Mouse (Mus musculus) myocyte (in vitro differentiated cells): ENCODE results near the gene Phyhd1.

Experiments
- CEBPB ChIP-seq: IDR thresholded peaks from 2 replicates; pipeline ENCODE4 v1.6.1; 2011; ENCODE audit warnings: mild to moderate bottlenecking, moderate library complexity; ENCODE audit not compliant: poor library complexity, insufficient read depth, severe bottlenecking
- E2F4 ChIP-seq: IDR thresholded peaks from one replicate; pipeline ENCODE4 v1.6.1; 2011; ENCODE audit warnings: mild to moderate bottlenecking, control low read depth, moderate library complexity; ENCODE audit not compliant: insufficient read depth
- MAX ChIP-seq: IDR thresholded peaks from one replicate; pipeline ENCODE4 v1.6.1; 2011; ENCODE audit warnings: low read depth, mild to moderate bottlenecking, control low read depth
- MYOD1 ChIP-seq, 3 experiments: IDR thresholded peaks; one replicate each; pipeline ENCODE4 v1.6.1; 2011; ENCODE audit warnings: control low read depth in 2 of 3, low read depth in 2 of 3, mild to moderate bottlenecking in 2 of 3, moderate library complexity in 1 of 3; ENCODE audit not compliant: insufficient read length in 2 of 3, control insufficient read depth in 1 of 3
- MYOG ChIP-seq, 3 experiments: IDR thresholded peaks; one replicate each; pipeline ENCODE4 v1.6.1; 2011; ENCODE audit warnings: control low read depth in 2 of 3, low read depth in 2 of 3, mild to moderate bottlenecking in 2 of 3; ENCODE audit not compliant: insufficient read length in 2 of 3, control insufficient read depth in 1 of 3, insufficient read depth in 1 of 3
- POLR2A ChIP-seq: IDR thresholded peaks from one replicate; pipeline ENCODE4 v1.6.1; 2011; ENCODE audit warnings: low read depth, mild to moderate bottlenecking, control low read depth, moderate library complexity; ENCODE audit not compliant: insufficient read length
- SRF ChIP-seq: IDR thresholded peaks from one replicate; pipeline ENCODE4 v1.6.1; 2011; ENCODE audit warnings: low read depth; ENCODE audit not compliant: control insufficient read depth, insufficient read length
- TCF12 ChIP-seq: IDR thresholded peaks from one replicate; pipeline ENCODE4 v1.6.1; 2011; ENCODE audit warnings: mild to moderate bottlenecking, control low read depth; ENCODE audit not compliant: poor library complexity, insufficient read depth, severe bottlenecking
- TCF3 ChIP-seq: IDR thresholded peaks from one replicate; pipeline ENCODE4 v1.6.1; 2011; ENCODE audit warnings: low read depth, control low read depth; ENCODE audit not compliant: insufficient read length
- USF1 ChIP-seq: IDR thresholded peaks from one replicate; pipeline ENCODE4 v1.6.1; 2011; ENCODE audit warnings: low read depth, mild to moderate bottlenecking, control low read depth, moderate library complexity

DNA sequence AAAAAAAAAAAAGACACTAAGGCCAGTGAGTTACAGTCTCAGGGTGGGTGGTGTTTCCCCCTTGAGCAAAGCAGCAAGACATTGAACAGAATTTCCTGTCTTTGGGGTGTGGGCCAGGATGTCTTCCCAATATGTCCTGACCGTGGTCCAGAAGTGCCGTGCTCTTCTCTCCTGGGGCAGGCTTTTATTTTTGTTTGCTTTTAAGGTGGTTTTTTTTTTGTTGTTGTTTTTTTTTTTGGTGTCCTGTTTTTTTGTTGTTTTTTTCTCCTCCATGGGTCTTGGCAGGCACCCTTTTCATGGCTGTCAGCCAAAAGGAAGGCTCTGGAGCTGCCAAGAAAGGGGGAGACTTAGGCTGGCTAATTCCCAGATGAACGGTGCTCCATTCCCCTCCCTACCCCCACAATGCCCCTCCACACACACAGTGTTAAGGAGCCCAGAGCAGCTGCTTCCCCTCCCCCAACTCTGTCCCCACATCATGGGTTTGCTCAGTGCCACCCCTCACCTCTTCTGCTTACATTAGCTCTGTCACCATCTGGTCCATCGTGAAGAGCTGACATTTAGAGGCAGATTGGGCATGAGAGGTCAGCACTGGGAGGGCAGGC is 3.1 kb upstream of the Phyhd1 start:
- no peak for TF ChIP-seq MYOG (IDR thresholded peaks at IDR 0.05; ENCODE audit: control insufficient read depth in 1 of 3, insufficient read depth in 1 of 3, insufficient read length in 2 of 3, low read depth in 2 of 3)
- no peak for TF ChIP-seq TCF12
- no peak for TF ChIP-seq POLR2A
- no peak for TF ChIP-seq MYOD1 (IDR thresholded peaks at IDR 0.05; ENCODE audit: control insufficient read depth in 1 of 3, insufficient read length in 2 of 3, low read depth in 2 of 3)
- no peak for TF ChIP-seq SRF
- no peak for TF ChIP-seq E2F4
- TF ChIP-seq CEBPB = no peak
- TF ChIP-seq TCF3 = no peak
- TF ChIP-seq USF1 = no peak
- TF ChIP-seq MAX = no peak
